Mouse (Mus musculus) 416B (cell line): ENCODE data around the gene Ube2o.

Experiments
- DNase-seq: peaks from one replicate; pipeline ENCODE4 v3.0.0; 2011; ENCODE audit warnings: low read depth

Ube2o gene

GRCm38 (mm10) chr11:116581376-116581814, at the start of gene Ube2o:
Gene Ube2o (minus strand): TSS chr11:116581447.
- peak; percentile 81 for DNase-seq

- DNase-seq, result no peak
These were observed 49.1 kb upstream of the Ube2o start for GRCm38 (mm10) chr11:116630171-116630965.

GRCm38 (mm10) chr11:116629472-116629871, 48.2 kb upstream of the Ube2o start:
- DNase-seq, result no peak

- peak; percentile 90 for DNase-seq
These were observed 47.5 kb upstream of the Ube2o start for GRCm38 (mm10) chr11:116628712-116629111.

GRCm38 (mm10) chr11:116627072-116628020, 46.1 kb upstream of the Ube2o start:
- DNase-seq, result peak; percentile 80

- no peak for DNase-seq
These were observed 45.2 kb upstream of the Ube2o start, which contains the start of gene Rhbdf2 for GRCm38 (mm10) chr11:116626299-116627071. Gene Rhbdf2 (minus strand): TSS chr11:116627019.

- peak; percentile 71 for DNase-seq
These were observed 44.1 kb upstream of the Ube2o start for GRCm38 (mm10) chr11:116625081-116626000.

- DNase-seq, result peak; percentile 94
These were observed 43.0 kb upstream of the Ube2o start for GRCm38 (mm10) chr11:116624131-116624832.

- DNase-seq, result no peak
These were observed 42.3 kb upstream of the Ube2o start for GRCm38 (mm10) chr11:116623281-116624124.

- DNase-seq, result no peak
These were observed 40.0 kb upstream of the Ube2o start for GRCm38 (mm10) chr11:116621258-116621704.

- DNase-seq, result no peak
These were observed 39.5 kb upstream of the Ube2o start for GRCm38 (mm10) chr11:116620559-116621253.

- DNase-seq, result no peak
These were observed 38.8 kb upstream of the Ube2o start for GRCm38 (mm10) chr11:116620073-116620472.

GRCm38 (mm10) chr11:116619561-116619960, 38.3 kb upstream of the Ube2o start:
- DNase-seq, result no peak

GRCm38 (mm10) chr11:116619156-116619555, 37.9 kb upstream of the Ube2o start:
- DNase-seq, result no peak

GRCm38 (mm10) chr11:116618666-116619065, 37.4 kb upstream of the Ube2o start:
- peak; percentile 63 for DNase-seq

GRCm38 (mm10) chr11:116617641-116618040, 36.4 kb upstream of the Ube2o start:
- peak; percentile 47 for DNase-seq

- peak; percentile 91 for DNase-seq
These were observed 35.3 kb upstream of the Ube2o start for GRCm38 (mm10) chr11:116616438-116617118.
